Mouse (Mus musculus): ENCODE data around the gene Car8.

Car8 gene

DNA sequence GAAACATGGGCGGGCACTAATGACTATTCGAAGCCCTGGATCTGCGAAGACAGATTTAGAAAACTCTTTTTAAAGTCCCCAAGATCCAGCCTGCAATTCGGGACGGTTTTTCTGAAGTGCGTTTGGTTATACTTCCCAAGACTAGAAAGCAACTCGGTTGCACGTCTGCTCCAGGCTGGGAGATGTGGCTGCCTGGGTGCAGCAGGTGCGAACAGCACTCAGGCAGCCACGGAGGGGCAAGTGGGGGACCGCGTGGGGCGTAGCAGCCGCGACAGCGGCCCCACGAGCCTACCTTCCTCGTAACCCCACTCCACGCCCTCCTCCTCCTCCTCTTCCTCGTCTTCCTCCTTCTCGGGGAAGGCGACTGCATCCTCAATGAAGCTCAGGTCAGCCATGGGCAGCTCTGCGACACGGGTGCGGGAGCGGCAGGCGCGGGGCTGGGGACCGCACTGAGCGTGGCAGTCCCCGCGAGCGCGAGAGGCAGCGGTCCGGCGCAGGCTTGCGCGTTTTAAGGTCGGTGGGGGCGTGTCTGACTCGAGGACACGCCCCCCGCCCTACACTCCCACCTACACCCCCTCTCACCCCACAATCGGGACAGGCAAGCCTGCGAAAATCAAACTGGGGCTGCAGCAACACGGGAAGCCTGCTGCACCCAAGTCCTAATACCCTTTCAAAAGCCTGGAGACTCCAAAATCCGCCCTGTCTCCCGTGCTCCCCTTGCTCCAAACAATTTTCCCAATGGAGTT lies at the start of gene Car8:
Car8 (minus strand) TSS at position 482 of the 746 bp plus-strand sequence.
- DNase-seq (ENCODE audit: inconsistent age in 2 of 2, low spot score in 1 of 2), result peak; percentile 45 to 84

DNA sequence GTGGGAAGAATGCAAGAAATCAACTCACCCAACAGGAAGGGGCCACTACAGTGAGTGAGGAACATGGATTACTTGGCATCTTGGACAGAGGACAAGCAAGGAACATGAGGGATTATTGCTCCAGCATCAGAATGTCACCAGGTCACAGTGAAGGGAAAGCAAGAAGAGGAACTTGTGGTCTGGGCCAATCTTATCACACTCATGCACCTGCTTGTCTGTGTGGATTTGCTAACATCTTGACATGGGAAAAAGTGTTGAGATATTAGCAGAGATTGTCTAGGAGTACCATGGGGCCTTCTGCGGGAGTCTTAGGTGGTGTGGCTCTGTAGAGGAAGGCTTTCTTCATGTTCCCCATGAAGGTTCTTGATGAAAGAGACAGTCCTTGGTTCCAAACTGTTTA lies 46.1 kb upstream of the Car8 start:
- no peak for DNase-seq (ENCODE audit: inconsistent age in 2 of 2, low spot score in 1 of 2)

- DNase-seq (ENCODE audit: inconsistent age in 2 of 2, low spot score in 1 of 2), result no peak
Observed at GRCm38 (mm10) chr4:8278159-8278558, 39.3 kb upstream of the Car8 start.

GRCm38 (mm10) chr4:8249805-8250204 lies 11.0 kb upstream of the Car8 start:
- no peak for DNase-seq (ENCODE audit: inconsistent age in 2 of 2, low spot score in 1 of 2)

DNA sequence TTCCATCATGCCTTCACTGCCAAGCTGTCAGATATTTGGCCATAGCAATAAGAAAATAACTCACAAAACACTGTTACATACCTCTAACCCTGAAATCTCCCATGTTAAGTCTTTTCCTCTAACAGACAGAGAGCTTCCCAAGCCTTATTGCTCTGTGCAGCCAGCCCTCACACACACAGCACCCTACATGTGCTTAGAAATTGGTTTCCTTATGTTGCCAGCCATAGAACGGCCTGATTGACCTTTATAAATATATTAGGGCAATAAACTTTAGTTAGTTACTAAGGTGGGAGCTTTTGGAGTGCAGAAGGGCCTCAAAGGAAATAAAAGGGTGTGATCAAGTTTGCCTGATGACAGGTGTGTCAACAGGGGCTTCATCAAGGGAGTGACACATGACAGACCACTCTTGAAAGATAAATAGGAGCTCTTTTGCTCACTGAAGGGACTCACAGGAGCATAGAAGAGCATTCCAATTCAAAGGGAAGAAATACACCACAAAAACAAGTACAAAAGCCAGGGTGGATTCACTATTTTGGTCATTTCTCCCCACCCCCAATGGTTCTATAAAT lies 6.7 kb upstream of the Car8 start:
- no peak for DNase-seq (ENCODE audit: inconsistent age in 2 of 2, low spot score in 1 of 2)

DNA sequence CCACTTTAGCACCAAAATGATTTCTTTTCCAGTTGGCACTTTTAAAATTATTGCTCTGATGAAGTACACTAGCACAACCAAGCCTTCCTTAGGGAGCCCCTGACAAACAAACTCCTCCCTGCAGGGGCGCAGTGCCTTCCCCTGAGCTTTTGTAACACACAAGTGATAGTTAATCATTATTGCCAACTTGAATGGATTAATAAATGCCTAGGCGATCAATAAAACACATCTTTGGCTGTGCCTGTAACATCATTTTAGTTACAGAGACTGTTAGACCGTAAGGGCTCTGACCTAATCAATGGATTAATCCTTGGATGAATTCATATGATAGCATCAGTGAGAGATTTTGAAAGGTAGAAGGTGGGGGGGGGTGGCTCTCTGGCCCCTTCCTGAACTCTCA lies 6.2 kb upstream of the Car8 start:
- no peak for DNase-seq (ENCODE audit: inconsistent age in 2 of 2, low spot score in 1 of 2)

DNA sequence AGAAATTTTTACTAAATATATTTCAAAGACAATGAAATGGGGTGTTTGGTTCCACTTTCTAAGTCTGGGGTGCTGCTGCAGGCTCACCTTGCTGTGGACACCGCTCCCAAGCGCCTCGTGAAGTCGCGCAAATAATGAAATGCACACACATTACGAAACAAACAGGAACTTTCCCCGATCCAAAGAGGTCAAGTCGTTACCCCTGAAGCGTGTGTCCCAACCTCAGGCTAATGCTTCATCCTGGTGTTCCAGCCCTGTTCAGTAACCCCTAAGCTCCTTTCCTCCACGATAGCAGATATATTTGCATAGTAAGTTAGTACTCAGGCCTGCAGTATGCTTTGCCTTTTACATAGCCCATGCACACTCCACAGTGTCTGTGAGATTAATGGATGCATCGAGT lies 858 bp upstream of the Car8 start:
- peak in 1 of 2 experiments; percentile 33 for DNase-seq (ENCODE audit: inconsistent age in 2 of 2, low spot score in 1 of 2)

- no peak for DNase-seq (ENCODE audit: inconsistent age in 2 of 2, low spot score in 1 of 2)
Observed at GRCm38 (mm10) chr4:8239306-8239670, 447 bp upstream of the Car8 start.

DNA sequence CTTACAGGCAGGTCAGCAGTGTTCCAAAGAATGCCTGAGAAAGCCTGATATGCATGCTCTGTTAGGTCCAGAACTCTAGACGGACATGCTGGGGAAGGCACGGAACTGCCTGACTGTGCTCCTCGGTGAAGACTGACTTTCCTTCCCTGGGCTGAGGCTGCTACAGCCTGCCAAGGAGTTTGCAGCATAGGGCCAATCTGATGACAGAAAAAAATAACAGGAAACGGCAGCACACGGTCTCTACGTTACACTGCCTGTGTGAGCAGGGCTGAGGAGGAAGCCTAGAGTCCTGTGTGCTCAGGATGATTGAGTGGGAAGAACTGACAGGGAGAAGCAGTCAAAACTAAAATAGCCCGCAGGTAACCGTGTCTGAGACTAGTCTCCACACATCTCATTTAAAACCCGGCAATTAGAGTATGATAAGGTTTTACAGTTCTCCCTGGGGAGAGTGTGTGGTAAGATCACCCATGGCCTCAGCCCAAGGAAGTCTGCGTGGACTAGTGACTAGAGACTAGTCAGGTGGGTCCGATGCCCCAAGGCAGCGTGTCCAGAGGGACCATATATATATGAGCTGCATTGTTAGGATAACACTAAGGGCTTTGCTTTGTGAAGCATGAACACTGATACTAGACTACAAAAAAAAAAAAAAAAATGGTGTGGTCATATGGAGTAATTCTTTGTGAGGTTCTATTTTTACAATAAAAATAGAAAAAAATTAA lies 6.3 kb downstream of the Car8 start:
- peak in 1 of 2 experiments; percentile 33 for DNase-seq (ENCODE audit: inconsistent age in 2 of 2, low spot score in 1 of 2)

DNA sequence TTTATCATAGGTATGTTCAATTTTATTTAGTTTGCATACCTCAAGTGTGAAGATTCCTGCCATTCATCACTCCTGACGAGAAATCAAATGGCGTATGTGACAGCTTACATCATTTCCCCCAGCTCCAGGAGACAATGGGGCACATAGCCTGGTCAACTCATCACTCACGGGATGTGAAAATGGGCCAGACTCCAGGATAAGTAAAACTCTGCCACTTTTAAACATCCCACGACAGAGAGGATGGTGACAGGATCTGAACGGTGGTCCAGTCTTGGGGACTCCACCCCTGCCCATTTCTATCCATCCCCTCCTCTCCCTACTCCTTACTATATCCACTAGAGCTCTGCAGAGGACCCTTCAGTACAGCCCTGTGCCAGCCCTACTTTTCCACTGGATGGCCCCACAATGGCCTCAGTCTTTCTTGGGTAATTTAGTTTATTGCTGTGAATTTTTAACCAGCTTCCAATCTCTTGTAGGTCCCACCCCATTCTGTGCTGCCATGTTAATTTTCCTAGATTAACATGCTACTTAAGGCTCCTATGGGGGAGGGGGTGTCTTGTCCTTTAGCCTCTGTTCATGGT lies 7.5 kb downstream of the Car8 start:
- peak in 1 of 2 experiments; percentile 21 for DNase-seq (ENCODE audit: inconsistent age in 2 of 2, low spot score in 1 of 2)

- no peak for DNase-seq (ENCODE audit: inconsistent age in 2 of 2, low spot score in 1 of 2)
Observed at GRCm38 (mm10) chr4:8229661-8230298, 9.1 kb downstream of the Car8 start.

DNA sequence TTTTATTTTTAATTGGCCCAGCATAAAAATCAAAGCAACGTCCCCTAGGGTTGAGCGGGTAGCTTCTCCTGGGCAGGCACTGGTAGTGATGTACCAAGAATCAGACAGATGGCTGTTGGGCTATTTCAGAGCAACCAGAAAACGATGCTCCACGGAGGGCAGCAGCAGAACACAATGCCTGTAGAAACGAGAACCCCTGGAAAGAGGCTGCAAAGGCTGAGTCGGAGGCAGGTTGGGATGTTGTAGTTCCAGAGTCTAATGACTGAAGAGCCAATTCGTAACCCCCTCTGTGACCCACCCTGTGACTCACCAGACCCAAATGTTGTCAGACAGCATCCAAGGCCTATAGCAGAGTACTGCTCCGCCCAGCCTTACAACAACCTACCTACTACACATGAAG lies 19.9 kb downstream of the Car8 start:
- no peak for DNase-seq (ENCODE audit: inconsistent age in 2 of 2, low spot score in 1 of 2)

- DNase-seq (ENCODE audit: inconsistent age in 2 of 2, low spot score in 1 of 2), result peak in 1 of 2 experiments; percentile 19
Observed at GRCm38 (mm10) chr4:8218004-8218403, 20.8 kb downstream of the Car8 start.

- no peak for DNase-seq (ENCODE audit: inconsistent age in 2 of 2, low spot score in 1 of 2)
Observed at GRCm38 (mm10) chr4:8217272-8217671, 21.6 kb downstream of the Car8 start.

DNA sequence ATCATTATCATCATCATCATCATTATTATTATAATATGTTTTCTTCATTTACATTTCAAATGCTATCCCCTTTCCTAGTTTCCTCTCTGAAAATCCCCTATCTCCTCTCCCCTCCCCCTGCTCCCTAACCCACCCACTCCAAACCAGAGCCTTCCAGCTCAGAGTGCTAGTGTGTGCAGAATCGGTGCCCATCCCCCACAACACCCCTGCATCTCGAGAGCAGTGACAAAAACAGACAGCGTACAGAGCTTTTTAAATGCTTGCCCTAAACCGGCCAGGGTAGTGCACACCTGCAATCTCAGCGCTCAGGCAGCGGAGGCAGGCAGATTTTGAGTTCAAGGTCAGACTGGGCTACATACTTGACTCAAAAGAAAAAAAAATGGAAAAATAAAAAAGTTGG lies 22.3 kb downstream of the Car8 start:
- DNase-seq (ENCODE audit: inconsistent age in 2 of 2, low spot score in 1 of 2), result peak in 1 of 2 experiments; percentile 20

DNA sequence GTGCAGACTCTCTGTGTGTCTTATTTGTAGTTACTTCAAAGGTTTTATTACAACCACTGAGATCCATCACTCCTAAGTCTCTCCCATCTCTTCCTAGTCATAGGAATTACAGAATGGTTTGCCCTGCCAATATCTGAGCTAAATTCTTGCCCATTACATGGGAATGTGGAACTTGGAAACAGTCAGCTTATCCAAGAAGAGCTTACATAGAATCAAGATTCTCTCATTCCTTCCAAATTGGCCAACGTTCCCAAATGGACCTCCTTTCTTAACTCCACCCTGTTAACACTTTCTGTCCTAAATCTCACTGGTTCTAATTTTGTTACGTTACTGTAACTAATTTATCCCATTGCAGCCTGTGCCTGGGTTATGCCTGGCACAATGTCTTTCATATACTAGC lies 25.2 kb downstream of the Car8 start:
- peak in 1 of 2 experiments; percentile 30 for DNase-seq (ENCODE audit: inconsistent age in 2 of 2, low spot score in 1 of 2)

- peak in 1 of 2 experiments; percentile 40 for DNase-seq (ENCODE audit: inconsistent age in 2 of 2, low spot score in 1 of 2)
Observed at GRCm38 (mm10) chr4:8212873-8213569, 25.8 kb downstream of the Car8 start.

- peak in 1 of 2 experiments; percentile 14 for DNase-seq (ENCODE audit: inconsistent age in 2 of 2, low spot score in 1 of 2)
Observed at GRCm38 (mm10) chr4:8210452-8210851, 28.4 kb downstream of the Car8 start.

GRCm38 (mm10) chr4:8207924-8208323 lies 30.9 kb downstream of the Car8 start:
- no peak for DNase-seq (ENCODE audit: inconsistent age in 2 of 2, low spot score in 1 of 2)

- peak; percentile 22 to 72 for DNase-seq (ENCODE audit: inconsistent age in 2 of 2, low spot score in 1 of 2)
Observed at GRCm38 (mm10) chr4:8206918-8207573, 31.8 kb downstream of the Car8 start.
